11 mouse cellular contexts compared by ENCODE assay signal in the genomic region with DNA sequence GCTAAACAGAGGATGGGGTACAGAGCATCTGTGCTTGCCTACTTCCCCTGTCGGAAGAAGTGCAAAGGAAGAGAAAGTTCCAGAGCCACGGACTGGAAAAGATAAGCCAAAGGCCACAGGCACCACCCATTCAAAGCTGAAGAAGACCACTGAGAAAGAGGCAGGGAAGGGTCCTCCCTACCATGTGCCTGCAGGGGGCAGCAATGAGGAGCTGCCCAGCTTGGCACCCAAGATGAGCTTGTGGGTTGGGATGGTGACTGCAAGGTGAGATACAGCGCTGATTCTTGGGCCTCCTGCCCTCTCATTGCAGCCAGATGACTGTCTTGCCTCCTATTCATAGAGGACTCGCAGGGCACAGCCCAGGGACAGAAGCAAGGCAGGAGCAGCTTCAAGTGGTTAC. TPM values are rescaled to one million over a fixed set of nuclear protein-coding genes. Genes with fewer than 3 reads are reported as not detected.
DNase-seq lines count a peak whose midpoint lies in the region; ATAC-seq and TF ChIP-seq lines count a peak whose summit lies in the region.
"Had no signal": no experiment of that assay in that cellular context is flagged by ENCODE, and none has a peak within 500 bp of the region (broad histone marks: within the 10 kb centered on the region; RNA-seq: fewer than 3 reads in every experiment).

No protein-coding gene starts in this region.

- no peak for ATAC-seq in intestine, postnatal 0 days

- no peaks in the 10 kb centered on the region for H3K27me3 ChIP-seq in intestine, postnatal 0 days (replicated peaks; ENCODE audit: control insufficient read depth, insufficient read depth, low read length)
- H3K27me3 ChIP-seq: neural tube, embryonic 12.5 days had no signal

- TF ChIP-seq CTCF in layer of hippocampus, adult 2 months (conservative IDR thresholded peaks at IDR 0.05) = peak; percentile 77
- TF ChIP-seq CTCF in intestine, postnatal 0 days (IDR thresholded peaks at IDR 0.05; ENCODE audit: low read depth) = peak; percentile 64

- H3K9ac ChIP-seq in intestine, postnatal 0 days (ENCODE audit: low read depth, low read length) = no peak overlapping the region
- H3K9ac ChIP-seq: neural tube, embryonic 12.5 days had no signal

- H3K4me3 ChIP-seq in layer of hippocampus, adult 2 months = no peak overlapping the region
- H3K4me3 ChIP-seq in intestine, postnatal 0 days (ENCODE audit: low read depth, low read length) = no peak overlapping the region
- H3K4me3 ChIP-seq: neural tube, embryonic 12.5 days had no signal

- 87% methylated on average over 4 of the region's 4 CpGs for WGBS in intestine, postnatal 0 days

- H3K36me3 ChIP-seq in intestine, postnatal 0 days (ENCODE audit: control insufficient read depth, insufficient read depth) = peaks cover 8% of the 10 kb centered on the region; the same call in 1 of the 2 replicates
- H3K36me3 ChIP-seq: neural tube, embryonic 12.5 days had no signal

- H3K4me1 ChIP-seq in intestine, postnatal 0 days (replicated peaks; ENCODE audit: control insufficient read depth, insufficient read depth, low read length) = no peaks in the 10 kb centered on the region

- DNase-seq in adrenal gland, postnatal 14 days = peak; percentile 13
- DNase-seq in adrenal gland, adult 2 months = no peak
- no peak for DNase-seq in layer of hippocampus, adult 2 months (ENCODE audit: low spot score in 2 of 2)
- no peak for DNase-seq in layer of hippocampus, postnatal 25 days (ENCODE audit: extremely low spot score in 1 of 2, low spot score in 1 of 2)
- peak; percentile 35 to 36 for DNase-seq in B cell, adult 2 months
- no peak for DNase-seq in c-Kit-positive CD71-positive TER-119-positive erythroid progenitor cells, embryonic 14.5 days (ENCODE audit: low spot score)
- DNase-seq in adrenal gland, postnatal 36 days = no peak
- DNase-seq: cerebellum, adult 11 months; gastrocnemius, postnatal 14 days had no signal

- no peak overlapping the region for H3K27ac ChIP-seq in layer of hippocampus, adult 2 months
- H3K27ac ChIP-seq in intestine, postnatal 0 days (ENCODE audit: low read depth, low read length) = no peak overlapping the region
- H3K27ac ChIP-seq: neural tube, embryonic 12.5 days had no signal

- H3K4me2 ChIP-seq in intestine, postnatal 0 days (replicated peaks; ENCODE audit: low read depth) = no peak overlapping the region
- H3K4me2 ChIP-seq: neural tube, embryonic 12.5 days had no signal

- H3K9me3 ChIP-seq in intestine, postnatal 0 days (ENCODE audit: control insufficient read depth) = no peaks in the 10 kb centered on the region
- H3K9me3 ChIP-seq: neural tube, embryonic 12.5 days had no signal

RNA-seq across cellular contexts. Expression of a gene that starts 15.4 kb away (rescaled TPM):
- total RNA-seq in adrenal gland, postnatal 14 days (2021) = 53.3 and 58.6 TPM in 2 replicates
- 10 to 100 TPM; 33.6 to 53.0 TPM for total RNA-seq in adrenal gland, adult 2 months (2021)
- polyA plus RNA-seq in adrenal gland, adult 2 months (2012; rRNA removed) = 3.6 and 4.3 TPM in 2 replicates
- total RNA-seq in layer of hippocampus, adult 2 months (2021) = 10 to 100 TPM; 43.7 to 47.1 TPM
- total RNA-seq in layer of hippocampus, postnatal 25 days (2021) = 10 to 100 TPM; 38.9 to 47.5 TPM
- 16.0 and 17.6 TPM in 2 replicates for polyA plus RNA-seq in intestine, postnatal 0 days (2015; fragmentation: Nextera tagmentation; extraction: Ambion mirVana)
- total RNA-seq in adrenal gland, postnatal 36 days (2021) = 10 to 100 TPM; 45.5 to 52.2 TPM

Comparison
In these comparisons a context has a peak if more than half of its experiments do, and no peak if none do; other contexts are left out.
1. DNase-seq: peak in adrenal gland, postnatal 14 days (single experiment) and B cell, adult 2 months (2 of 2); none in adrenal gland, adult 2 months (single experiment), layer of hippocampus, adult 2 months (0 of 2), layer of hippocampus, postnatal 25 days (0 of 2), c-Kit-positive CD71-positive TER-119-positive erythroid progenitor cells, embryonic 14.5 days (single experiment) and adrenal gland, postnatal 36 days (0 of 2).